23 mouse cellular contexts compared by ENCODE assay signal in genomic region chr14:45083058-45083457, GRCm38 (mm10).
"Had no signal": no experiment of that assay in that cellular context is flagged by ENCODE, and none has a peak within 500 bp of the region (broad histone marks: within the 10 kb centered on the region; RNA-seq: fewer than 3 reads in every experiment).

No protein-coding gene starts in this region.

- DNase-seq: gastrocnemius, adult 2 months; gastrocnemius, postnatal 10 days; gastrocnemius, postnatal 25 days; heart, adult 2 months; heart, postnatal 10 days; heart, postnatal 4 days; kidney, adult 18-20 months; kidney, adult 8-10 months; kidney, postnatal 10 days; kidney, postnatal 25 days; liver; liver, embryonic 13.5 days had no signal

- H3K4me2 ChIP-seq: heart, embryonic 12.5 days; hindbrain, embryonic 12.5 days; intestine, embryonic 15.5 days; limb, embryonic 12.5 days; liver, embryonic 11.5 days; liver, embryonic 13.5 days had no signal

- H3K4me1 ChIP-seq: heart, embryonic 12.5 days; hindbrain, embryonic 10.5 days; hindbrain, embryonic 12.5 days; intestine, embryonic 15.5 days; liver, embryonic 13.5 days had no signal

- H3K27me3 ChIP-seq: hindbrain, embryonic 12.5 days; intestine, embryonic 15.5 days; limb, embryonic 12.5 days; liver, embryonic 13.5 days had no signal

- H3K36me3 ChIP-seq: heart, embryonic 12.5 days; hindbrain, embryonic 10.5 days; hindbrain, embryonic 12.5 days; intestine, embryonic 15.5 days; limb, embryonic 10.5 days; limb, embryonic 12.5 days; liver, embryonic 13.5 days had no signal

- H3K9ac ChIP-seq: heart, embryonic 12.5 days; hindbrain, embryonic 12.5 days; intestine, embryonic 15.5 days; limb, embryonic 12.5 days; liver, embryonic 13.5 days had no signal

- H3K9me3 ChIP-seq: heart, embryonic 12.5 days; hindbrain, embryonic 10.5 days; hindbrain, embryonic 12.5 days; intestine, embryonic 15.5 days; limb, embryonic 10.5 days; limb, embryonic 12.5 days; liver, embryonic 13.5 days had no signal

- H3K4me3 ChIP-seq: gastrocnemius, adult 2 months; heart, adult 2 months; heart, embryonic 12.5 days; hindbrain, embryonic 10.5 days; hindbrain, embryonic 12.5 days; intestine, embryonic 15.5 days; layer of hippocampus, adult 2 months; left cerebral cortex, adult 2 months; limb, embryonic 10.5 days; limb, embryonic 12.5 days; liver, embryonic 13.5 days had no signal

- ATAC-seq: inflammation-experienced regulatory T-cells, adult 6 months; intestine, embryonic 15.5 days; intestine, postnatal 0 days had no signal

- H3K27ac ChIP-seq: gastrocnemius, adult 2 months; heart, adult 2 months; hindbrain, embryonic 10.5 days; hindbrain, embryonic 12.5 days; intestine, embryonic 15.5 days; layer of hippocampus, adult 2 months; left cerebral cortex, adult 2 months; limb, embryonic 10.5 days; limb, embryonic 12.5 days; liver, embryonic 13.5 days had no signal
